Mouse (Mus musculus) bone marrow, adult 2 months (tissue): ENCODE results near the gene Sox18. TPM values are rescaled to one million over a fixed set of nuclear protein-coding genes. Genes with fewer than 3 reads are reported as not detected.

ENCODE experiments used
- H3K27ac ChIP-seq: fragments of 200-500 bp; 2 replicates; pipeline ENCODE4 v1.5.1; 2012; ENCODE audit warnings: low read depth, mild to moderate bottlenecking, control low read depth, inconsistent platforms, low read length; ENCODE audit not compliant: control insufficient read depth, poor library complexity, insufficient read depth
- H3K4me1 ChIP-seq: fragments of 200-500 bp; 2 replicates; pipeline ENCODE4 v1.6.1; 2011; ENCODE audit warnings: low read length; ENCODE audit not compliant: control insufficient read depth, insufficient read depth
- H3K4me3 ChIP-seq: fragments of 200-500 bp; replicated peaks from 2 replicates; pipeline ENCODE3; 2011; ENCODE audit warnings: mild to moderate bottlenecking, low read depth, low read length, control low read depth; ENCODE audit not compliant: control insufficient read depth
- CTCF ChIP-seq: fragments of 200-500 bp; IDR thresholded peaks from 2 replicates; pipeline ENCODE4 v1.5.1; 2011; ENCODE audit warnings: low read length, control low read depth; ENCODE audit not compliant: control insufficient read depth, insufficient read depth
- POLR2A ChIP-seq: fragments of 200-500 bp; IDR thresholded peaks from 2 replicates; pipeline ENCODE4 v1.6.1; 2011; ENCODE audit warnings: low read depth, mild to moderate bottlenecking, control low read depth, low read length, borderline replicate concordance; ENCODE audit not compliant: control insufficient read depth
- WGBS: fragments of 180-500 bp; shearing (Covaris S2); methylation state at CpG from one replicate; pipeline ENCODE4 v1.1.7; 2018; 5-methylcytosine and 5-hydroxymethylcytosine counted together
- polyA plus RNA-seq: library from polyadenylated mRNA; stranded (reverse); fragments of >200 nt; gene quantifications from 2 replicates; pipeline ENCODE4 v1.2.4, GENCODE M21; 2011; ENCODE audit warnings: low replicate concordance; ENCODE audit not compliant: missing spikeins, insufficient read depth, insufficient read length

Sox18 gene
- polyA plus RNA-seq, 1 experiment: 7.5 TPM

DNA sequence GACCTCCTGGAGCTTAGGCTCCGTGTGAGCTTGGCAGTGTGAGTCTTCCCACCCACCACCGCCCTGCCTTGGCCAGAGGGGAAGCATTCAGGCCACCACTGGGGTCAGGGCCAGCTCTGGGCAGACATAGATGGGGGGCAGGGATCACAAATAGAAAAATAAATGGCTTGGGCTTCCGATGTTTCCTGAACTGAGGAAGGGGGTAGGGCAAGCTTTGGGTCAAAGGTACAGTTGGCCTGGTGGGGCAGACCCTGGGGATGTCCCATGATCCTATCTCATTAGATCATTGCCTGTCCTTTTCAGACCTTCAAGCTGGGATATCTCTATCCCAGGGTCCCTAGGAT, 6.3 kb upstream of the Sox18 start:
- Histone ChIP-seq H3K4me3 (no peak overlapping the region), H3K27ac (no peak overlapping the region), H3K4me1 (no peaks in the 10 kb centered on the region; the same call in 1 of the 2 replicates)
- TF ChIP-seq POLR2A (no peak), CTCF (no peak)
- WGBS: 55% methylated on average over 3 of the region's 3 CpGs

DNA sequence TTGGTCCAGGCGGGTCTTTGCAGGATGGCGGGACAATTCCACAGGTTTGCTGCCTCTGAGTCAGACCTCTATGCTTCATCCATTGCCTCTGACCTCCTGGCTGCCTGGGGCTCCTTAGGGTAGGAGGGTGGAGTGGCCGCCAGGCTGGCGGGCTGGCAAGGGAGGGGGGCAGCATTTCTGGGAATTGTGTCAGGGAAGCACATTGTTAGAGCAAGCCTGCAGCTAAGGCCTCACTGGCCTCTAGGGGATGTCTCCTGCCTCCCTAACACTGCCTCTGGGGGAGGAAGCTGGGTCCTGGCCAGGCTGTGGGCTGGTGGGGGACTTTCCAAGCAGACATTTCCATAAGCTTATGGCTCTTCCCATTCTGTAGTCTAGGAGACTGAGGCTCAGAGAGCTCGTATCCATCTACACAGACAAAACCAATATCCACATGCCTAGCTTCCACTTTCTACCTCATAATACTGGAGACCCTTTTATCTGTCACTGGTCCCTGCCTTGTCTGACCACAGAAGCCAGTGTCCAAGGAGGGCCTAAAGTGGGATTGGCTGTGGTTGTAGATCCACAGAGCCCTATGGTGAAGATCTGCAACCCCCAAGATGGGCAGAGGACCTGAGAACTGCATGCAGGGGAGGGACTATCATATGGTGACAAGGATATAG, 5.8 kb upstream of the Sox18 start:
- TF ChIP-seq CTCF (no peak), POLR2A (no peak)
- no peak overlapping the region for H3K27ac ChIP-seq
- H3K4me3 ChIP-seq: no peak overlapping the region
- 78% methylated on average over 5 of the region's 5 CpGs for WGBS
- H3K4me1 ChIP-seq: no peaks in the 10 kb centered on the region; the same call in 1 of the 2 replicates

DNA sequence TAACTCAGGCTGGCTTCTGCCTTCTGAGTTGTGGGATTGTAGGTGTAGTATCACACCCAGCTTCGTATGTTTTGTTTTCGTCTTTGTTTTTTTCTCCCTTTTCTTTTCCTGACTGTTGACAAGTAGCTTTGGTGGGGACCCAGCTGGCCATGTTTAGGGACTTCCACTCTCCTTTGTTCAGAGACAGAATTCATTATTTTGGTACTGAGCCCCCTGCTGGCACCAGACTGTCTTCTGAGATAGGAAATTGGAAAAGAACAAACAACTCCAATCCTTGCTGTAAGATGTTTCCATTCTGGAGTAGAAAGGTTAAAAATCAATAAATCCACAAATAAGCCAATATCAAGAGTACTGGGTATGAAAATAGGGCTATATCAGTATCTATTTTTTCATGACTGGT, 5.0 kb upstream of the Sox18 start:
- TF ChIP-seq CTCF (no peak), POLR2A (no peak)
- 23% methylated on average over 2 of the region's 2 CpGs for WGBS
- Histone ChIP-seq H3K27ac (no peak overlapping the region), H3K4me1 (no peaks in the 10 kb centered on the region; the same call in 1 of the 2 replicates), H3K4me3 (no peak overlapping the region)

DNA sequence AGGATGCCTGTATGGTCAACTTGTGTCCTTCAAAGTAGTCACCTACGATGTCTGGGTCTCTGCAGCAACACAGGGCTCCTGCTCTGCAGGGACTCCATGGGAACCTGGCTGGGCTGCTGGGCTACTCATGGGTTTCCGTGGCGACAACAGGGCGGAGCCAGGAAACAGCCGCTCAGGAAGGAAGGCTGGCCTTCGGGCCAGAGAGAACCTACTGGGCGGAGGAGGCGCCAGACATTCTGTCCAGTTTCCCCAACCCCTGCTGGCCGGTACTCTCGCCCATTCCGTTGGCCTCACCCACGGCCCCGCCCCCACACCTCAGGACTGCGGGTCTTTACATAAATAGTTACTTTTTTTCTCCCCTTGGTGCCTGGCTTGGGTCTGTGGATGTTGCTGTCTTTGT, 4.0 kb upstream of the Sox18 start:
- 2% methylated on average over 14 of the region's 14 CpGs for WGBS
- Histone ChIP-seq H3K4me3 (peak overlapping the region; percentile 25), H3K27ac (no peak overlapping the region), H3K4me1 (no peaks in the 10 kb centered on the region)
- TF ChIP-seq POLR2A (no peak), CTCF (no peak)

DNA sequence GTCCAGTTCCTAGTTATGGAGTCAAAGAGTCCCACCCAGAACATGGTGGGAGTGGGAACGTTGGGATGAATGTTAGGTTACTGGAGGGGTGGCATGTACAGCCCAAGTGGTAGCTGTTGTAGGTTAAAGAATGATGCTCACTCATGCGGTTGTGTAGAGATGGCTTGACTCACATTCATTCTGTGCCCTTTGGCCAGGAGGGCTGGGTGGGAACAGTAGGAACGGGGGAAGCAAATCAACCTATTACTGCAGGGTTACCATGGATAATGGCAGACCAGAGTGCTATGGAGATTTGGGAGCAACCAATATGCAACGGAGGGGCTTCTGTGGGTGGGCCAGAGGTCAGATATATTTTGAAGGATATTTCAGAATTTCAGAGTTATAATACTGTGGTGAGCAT, 3.5 kb upstream of the Sox18 start:
- H3K4me1 ChIP-seq: no peaks in the 10 kb centered on the region
- no peak for TF ChIP-seq CTCF
- TF ChIP-seq POLR2A: no peak
- no peak overlapping the region for H3K27ac ChIP-seq
- 84% methylated on average over 4 of the region's 4 CpGs for WGBS
- no peak overlapping the region for H3K4me3 ChIP-seq

DNA sequence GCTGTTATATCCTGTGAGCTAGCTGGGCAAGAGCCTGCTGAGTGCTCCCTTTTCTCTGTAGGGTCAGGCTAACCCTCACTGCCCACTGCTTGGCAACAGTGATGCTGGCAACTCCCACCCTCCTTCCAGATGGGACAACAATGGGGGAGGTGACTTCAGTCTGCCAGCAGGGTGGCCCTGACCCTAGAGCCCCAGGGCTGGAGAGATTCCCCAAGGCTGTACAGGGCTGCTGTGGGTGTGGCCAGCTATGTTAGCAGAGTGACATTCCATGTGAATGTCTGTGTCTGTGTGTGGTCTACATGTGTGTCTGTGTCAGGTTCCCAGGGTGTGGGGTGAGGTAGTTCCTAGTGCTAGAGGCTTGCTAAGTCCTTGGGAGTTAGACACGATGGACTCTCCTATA, 2.1 kb upstream of the Sox18 start:
- H3K4me1 ChIP-seq: no peaks in the 10 kb centered on the region
- no peak overlapping the region for H3K27ac ChIP-seq
- no peak for TF ChIP-seq POLR2A
- no peak for TF ChIP-seq CTCF
- no peak overlapping the region for H3K4me3 ChIP-seq
- 59% methylated on average over 1 of the region's 1 CpGs for WGBS

DNA sequence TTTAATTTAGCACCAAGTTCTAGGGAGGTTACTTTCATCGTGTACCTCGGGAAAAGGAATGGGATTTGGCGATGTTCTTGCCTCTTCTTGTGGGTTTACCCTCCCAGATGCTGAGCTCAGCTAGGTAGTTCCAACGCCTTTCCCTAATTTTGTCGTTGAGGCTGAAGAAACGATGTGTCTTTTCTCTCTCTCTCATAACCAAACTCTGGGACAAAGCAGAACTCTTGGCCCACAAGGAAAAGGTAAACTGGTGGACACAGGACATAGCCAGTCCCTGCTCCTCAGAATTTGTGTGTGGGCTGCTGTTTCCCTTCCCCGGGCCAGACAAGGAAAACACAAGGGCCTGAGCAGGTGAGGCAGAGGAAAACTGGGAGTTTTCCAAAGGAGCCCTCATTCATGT, 544 bp upstream of the Sox18 start:
- no peaks in the 10 kb centered on the region for H3K4me1 ChIP-seq
- H3K27ac ChIP-seq: no peak overlapping the region
- WGBS: 59% methylated on average over 7 of the region's 7 CpGs
- H3K4me3 ChIP-seq: no peak overlapping the region
- TF ChIP-seq CTCF (no peak), POLR2A (no peak)

DNA sequence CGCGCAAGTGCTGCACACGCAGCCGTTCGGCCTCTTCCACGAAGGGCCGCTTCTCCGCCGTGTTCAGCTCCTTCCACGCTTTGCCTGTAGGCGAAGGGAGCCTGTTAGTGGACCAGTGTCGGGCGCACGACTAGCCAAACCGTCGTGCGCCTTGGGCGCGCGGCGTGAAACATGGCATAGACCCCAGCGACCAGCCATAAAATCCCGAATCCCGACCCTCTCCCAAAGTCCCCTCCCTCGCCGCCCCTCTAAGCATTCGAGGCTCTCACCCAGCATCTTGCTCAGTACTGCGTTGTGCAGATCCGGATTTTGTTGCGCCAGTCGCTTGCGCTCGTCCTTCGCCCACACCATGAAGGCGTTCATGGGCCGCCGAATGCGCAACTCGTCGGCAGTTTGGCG, 528 bp downstream of the Sox18 start:
- no peaks in the 10 kb centered on the region for H3K4me1 ChIP-seq
- peak overlapping the region; percentile 14; the same call in 1 of the 2 replicates for H3K27ac ChIP-seq
- no peak overlapping the region for H3K4me3 ChIP-seq
- WGBS: 2% methylated on average over 41 of the region's 41 CpGs
- no peak for TF ChIP-seq POLR2A
- no peak for TF ChIP-seq CTCF

DNA sequence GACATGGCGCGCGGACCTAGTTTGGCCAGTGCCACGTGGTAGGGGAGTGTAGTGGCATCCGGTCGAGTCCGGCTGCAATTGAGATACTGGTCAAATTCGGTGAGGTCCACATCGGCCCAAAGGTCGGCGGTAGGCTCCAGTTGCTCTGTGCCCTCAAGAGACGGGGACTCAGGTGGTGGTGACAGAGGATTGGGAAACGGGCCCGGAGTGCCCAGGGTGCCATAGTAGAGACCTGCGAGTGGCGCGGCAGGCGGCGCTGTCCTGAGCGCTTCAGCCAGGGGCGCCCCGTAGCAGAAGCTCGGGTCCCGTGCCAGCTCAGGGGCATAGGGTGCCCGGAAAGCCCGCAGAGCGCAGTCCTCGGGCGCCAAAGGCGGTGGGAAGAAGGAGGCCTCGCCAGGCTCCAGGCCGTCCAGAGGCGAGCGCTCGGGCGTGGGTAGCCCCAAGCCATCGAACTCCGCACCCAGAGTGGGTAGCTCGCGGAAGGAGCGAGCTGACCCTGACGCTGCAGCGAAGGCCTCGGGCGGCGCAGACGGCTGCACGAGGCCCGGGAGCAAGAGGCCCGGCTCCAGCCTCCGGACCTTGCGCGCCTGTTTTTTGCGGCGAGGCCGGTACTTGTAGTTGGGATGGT, 1.0 kb downstream of the Sox18 start:
- Histone ChIP-seq H3K4me3 (no peak overlapping the region), H3K27ac (no peak overlapping the region), H3K4me1 (no peaks in the 10 kb centered on the region)
- 12% methylated on average over 54 of the region's 56 CpGs for WGBS
- no peak for TF ChIP-seq POLR2A
- TF ChIP-seq CTCF: no peak

DNA sequence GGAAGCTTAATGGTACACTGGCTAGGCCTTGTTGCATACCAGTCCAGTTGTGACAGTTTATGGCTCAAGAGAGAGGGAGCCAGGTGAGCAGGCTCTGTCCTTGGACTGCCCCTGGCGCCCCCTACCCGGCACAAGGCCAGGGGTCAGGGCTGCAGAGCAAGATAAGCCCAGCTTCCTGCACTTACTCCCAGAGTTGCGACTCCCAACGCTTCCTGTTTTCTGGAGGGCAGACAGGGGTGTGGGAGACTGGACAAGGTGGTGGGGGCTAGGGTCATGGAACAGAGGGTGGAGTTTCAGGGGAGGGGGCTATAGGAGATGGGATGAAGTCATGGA, 8.2 kb downstream of the Sox18 start:
- H3K4me3 ChIP-seq: no peak overlapping the region
- peaks cover 3% of the 10 kb centered on the region for H3K4me1 ChIP-seq
- H3K27ac ChIP-seq: no peak overlapping the region
- 12% methylated on average over 4 of the region's 4 CpGs for WGBS
- TF ChIP-seq POLR2A (no peak), CTCF (no peak)
